Mouse (Mus musculus): ENCODE measurements around the gene Klrb1b.
"Not testable (repeated sequence)": the region's sequence is repeated elsewhere in the genome, so short reads cannot be mapped to it uniquely, and the experiment has no call there.

The Klrb1b gene

GRCm38 (mm10) chr6:128841327-128842089 lies 15.4 kb upstream of the Klrb1b start:
- no peak for DNase-seq (ENCODE audit: low spot score in 2 of 2)

GRCm38 (mm10) chr6:128840669-128841068 lies 14.5 kb upstream of the Klrb1b start:
- not testable (repeated sequence) for DNase-seq (ENCODE audit: low spot score in 2 of 2)

- no peak for DNase-seq (ENCODE audit: low spot score in 2 of 2)
Observed at GRCm38 (mm10) chr6:128839921-128840320, 13.8 kb upstream of the Klrb1b start.

- DNase-seq (ENCODE audit: low spot score in 2 of 2), result peak; percentile 62 to 74
Observed at GRCm38 (mm10) chr6:128839266-128839771, 13.2 kb upstream of the Klrb1b start.

- peak; percentile 88 to 91 for DNase-seq (ENCODE audit: low spot score in 2 of 2)
Observed at GRCm38 (mm10) chr6:128838342-128839265, 12.5 kb upstream of the Klrb1b start.

- DNase-seq (ENCODE audit: low spot score in 2 of 2), result no peak
Observed at GRCm38 (mm10) chr6:128837454-128838341, 11.6 kb upstream of the Klrb1b start.

- no peak for DNase-seq (ENCODE audit: low spot score in 2 of 2)
Observed at GRCm38 (mm10) chr6:128836955-128837334, 10.8 kb upstream of the Klrb1b start.

GRCm38 (mm10) chr6:128836191-128836954 lies 10.2 kb upstream of the Klrb1b start:
- no peak for DNase-seq (ENCODE audit: low spot score in 2 of 2)

- DNase-seq (ENCODE audit: low spot score in 2 of 2), result no peak
Observed at GRCm38 (mm10) chr6:128835571-128835970, 9.4 kb upstream of the Klrb1b start.

GRCm38 (mm10) chr6:128833046-128833445 lies 6.9 kb upstream of the Klrb1b start:
- no peak for DNase-seq (ENCODE audit: low spot score in 2 of 2)

GRCm38 (mm10) chr6:128829837-128830236 lies 3.7 kb upstream of the Klrb1b start:
- no peak for DNase-seq (ENCODE audit: low spot score in 2 of 2)

GRCm38 (mm10) chr6:128826781-128827180 lies 650 bp upstream of the Klrb1b start:
- DNase-seq (ENCODE audit: low spot score in 2 of 2), result no peak

- DNase-seq (ENCODE audit: low spot score in 2 of 2), result no peak
Observed at GRCm38 (mm10) chr6:128818083-128818802, 7.9 kb downstream of the Klrb1b start.

- DNase-seq (ENCODE audit: low spot score in 2 of 2), result no peak
Observed at GRCm38 (mm10) chr6:128808532-128808931, 17.6 kb downstream of the Klrb1b start.

GRCm38 (mm10) chr6:128807021-128807420 lies 19.1 kb downstream of the Klrb1b start:
- no peak for DNase-seq (ENCODE audit: low spot score in 2 of 2)

- DNase-seq (ENCODE audit: low spot score in 2 of 2), result not testable (repeated sequence)
Observed at GRCm38 (mm10) chr6:128804823-128805640, 21.1 kb downstream of the Klrb1b start.

- DNase-seq (ENCODE audit: low spot score in 2 of 2), result peak; percentile 95 to 97
Observed at GRCm38 (mm10) chr6:128802999-128803857, 22.9 kb downstream of the Klrb1b start.

GRCm38 (mm10) chr6:128802557-128802956 lies 23.6 kb downstream of the Klrb1b start:
- DNase-seq (ENCODE audit: low spot score in 2 of 2), result peak; percentile 37 to 38

Measured in frontal cortex, postnatal 14 days (tissue).